Mouse (Mus musculus) liver, embryonic 14.5 days (tissue): ENCODE results near the gene Cd82.

ENCODE experiments used
- CTCF ChIP-seq: IDR thresholded peaks from 2 replicates; pipeline ENCODE4 v1.5.1; 2016; ENCODE audit warnings: antibody characterized with exemption, low read depth, control low read depth
- EP300 ChIP-seq: IDR thresholded peaks from 2 replicates; pipeline ENCODE4 v1.6.1; 2016; ENCODE audit warnings: antibody characterized with exemption, low read depth

DNA sequence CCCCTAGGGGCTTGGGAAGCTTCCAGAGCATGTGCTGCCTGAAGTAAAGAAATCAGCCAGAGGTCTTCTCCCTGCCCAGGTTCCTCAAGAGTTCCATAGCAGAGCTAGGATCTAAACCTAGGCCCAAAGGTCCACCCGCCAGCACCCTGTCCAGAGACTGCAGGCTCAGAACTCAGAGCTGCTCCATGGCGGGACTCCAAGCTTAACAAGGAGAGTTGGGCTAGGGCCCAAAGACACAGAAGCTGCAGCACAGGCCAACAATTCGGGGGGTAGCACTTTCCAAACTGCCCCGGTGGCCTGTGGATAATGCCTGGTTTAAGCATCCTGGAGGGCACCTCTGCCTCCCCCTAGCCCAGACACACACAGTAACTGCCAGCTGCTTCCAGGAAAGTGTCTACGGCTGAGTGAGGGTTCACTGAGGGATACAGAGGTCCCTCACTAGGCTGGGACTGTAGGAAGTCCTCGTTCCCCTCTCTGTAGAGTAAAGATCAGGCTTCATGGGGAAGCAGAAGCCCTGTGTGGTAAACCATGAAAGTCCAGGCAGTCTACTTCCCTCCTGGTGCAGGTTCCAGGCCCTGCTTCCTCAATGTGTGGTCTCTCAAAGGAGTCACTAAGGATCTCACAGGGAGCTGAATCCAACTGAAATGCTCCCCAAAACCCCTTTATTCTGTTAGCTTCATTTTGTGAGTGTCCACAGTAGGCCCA, 5.4 kb downstream of the Cd82 start:
- no peak for TF ChIP-seq CTCF
- TF ChIP-seq EP300, result no peak
